Mouse (Mus musculus) activated CD4-positive, CD25-positive, alpha-beta regulatory T cell (primary cell): ENCODE measurements around the gene Rad54l2. TPM values are rescaled to one million over a fixed set of nuclear protein-coding genes. Genes with fewer than 3 reads are reported as not detected.

Experiments
- polyA plus RNA-seq, 2 experiments: library from polyadenylated mRNA; unstranded; fragments of 100-300 nt; shearing (Covaris generic); gene quantifications; one replicate each; pipeline ENCODE4 v1.2.1; 2017

Gene Rad54l2
- polyA plus RNA-seq, result 1 to 10 TPM; 6.4 to 7.5 TPM

GRCm38 (mm10) chr9:106788812-106789321 lies at the start of gene Rad54l2:
Gene Rad54l2, minus strand, starts transcription at chr9:106789194.

GRCm38 (mm10) chr9:106821618-106822380 lies 32.8 kb upstream of the Rad54l2 start, which contains the start of gene Dcaf1:
Gene Dcaf1, plus strand, starts transcription at chr9:106821874.

GRCm38 (mm10) chr9:106685249-106686101 lies 103.5 kb downstream of the Rad54l2 start, which contains the start of gene Tex264:
Gene Tex264, minus strand, starts transcription at chr9:106685927.

GRCm38 (mm10) chr9:106655884-106656720 lies 132.9 kb downstream of the Rad54l2 start, which contains the start of gene Grm2:
Gene Grm2, minus strand, starts transcription at chr9:106656082.

Other genes with a start within 250 kb of the Rad54l2 start
- under 1 TPM in 1 of 2 experiments, not detected in 1; 0.82 TPM for gene Iqcf3, start 227.6 kb downstream of the Rad54l2 start, polyA plus RNA-seq
- not detected for gene Iqcf4, start 218.2 kb downstream of the Rad54l2 start, polyA plus RNA-seq
- not detected for gene Iqcf6, start 162.6 kb downstream of the Rad54l2 start, polyA plus RNA-seq
- gene Grm2, start 133.1 kb downstream of the Rad54l2 start, polyA plus RNA-seq, result under 1 TPM in 1 of 2 experiments, not detected in 1; 0.09 TPM
- 10 to 100 TPM; 61.0 to 64.1 TPM for gene Tex264, start 103.3 kb downstream of the Rad54l2 start, polyA plus RNA-seq
- 10 to 100 TPM; 25.8 to 29.9 TPM for gene Dcaf1, start 32.7 kb upstream of the Rad54l2 start, polyA plus RNA-seq
- gene Rbm15b, start 98.2 kb upstream of the Rad54l2 start, polyA plus RNA-seq, result 10 to 100 TPM; 16.8 to 24.2 TPM
- gene Manf, start 102.8 kb upstream of the Rad54l2 start, polyA plus RNA-seq, result 100 to 1,000 TPM; 157 to 169 TPM